In genomic region chr4:127026826-127027225, GRCm38 (mm10) we compare ENCODE assay signal across 2 mouse cellular contexts.
TF ChIP-seq lines count a peak whose summit lies in the region.

No protein-coding gene starts in this region.

TF ChIP-seq in CH12.LX, 34 proteins besides CTCF, POLR2A, EP300 and RAD21:
- TF ChIP-seq ZMIZ1 (IDR thresholded peaks at IDR 0.05; ENCODE audit: low read depth, low read length) = 0 out of 2 replicates have a peak, but pooled peaks have one; percentile 21
- TF ChIP-seq MYC (IDR thresholded peaks at IDR 0.05; ENCODE audit: low read depth, low read length) = no peak
- peak; percentile 59 for TF ChIP-seq POLR2AphosphoS2 (IDR thresholded peaks at IDR 0.05; ENCODE audit: low read depth, low read length)

TF ChIP-seq in myocyte, 11 proteins besides CTCF, POLR2A, EP300 and RAD21:
- TF ChIP-seq TCF3 (IDR thresholded peaks at IDR 0.05; ENCODE audit: insufficient read length, low read depth) = no peak
- no peak for TF ChIP-seq MAX (IDR thresholded peaks at IDR 0.05; ENCODE audit: low read depth)
- TF ChIP-seq CEBPB (IDR thresholded peaks at IDR 0.05; ENCODE audit: insufficient read depth, poor library complexity, severe bottlenecking) = no peak
- no peak for TF ChIP-seq MYOD1 (IDR thresholded peaks at IDR 0.05; ENCODE audit: control insufficient read depth in 1 of 3, insufficient read length in 2 of 3, low read depth in 2 of 3)
- no peak for TF ChIP-seq MYOG (IDR thresholded peaks at IDR 0.05; ENCODE audit: control insufficient read depth in 1 of 3, insufficient read depth in 1 of 3, insufficient read length in 2 of 3, low read depth in 2 of 3)
- TF ChIP-seq POLR2AphosphoS2 (IDR thresholded peaks at IDR 0.05; ENCODE audit: insufficient read length, low read depth) = peak; percentile 39
- no peak for TF ChIP-seq TCF12 (IDR thresholded peaks at IDR 0.05; ENCODE audit: insufficient read depth, poor library complexity, severe bottlenecking)
